Mouse (Mus musculus): ENCODE results near the gene Bin2. TPM values are rescaled to one million over a fixed set of nuclear protein-coding genes. Genes with fewer than 3 reads are reported as not detected.

The Bin2 gene
- total and polyA plus RNA-seq, 3 experiments: 51.4 to 89.9 (median 64.8) TPM

DNA sequence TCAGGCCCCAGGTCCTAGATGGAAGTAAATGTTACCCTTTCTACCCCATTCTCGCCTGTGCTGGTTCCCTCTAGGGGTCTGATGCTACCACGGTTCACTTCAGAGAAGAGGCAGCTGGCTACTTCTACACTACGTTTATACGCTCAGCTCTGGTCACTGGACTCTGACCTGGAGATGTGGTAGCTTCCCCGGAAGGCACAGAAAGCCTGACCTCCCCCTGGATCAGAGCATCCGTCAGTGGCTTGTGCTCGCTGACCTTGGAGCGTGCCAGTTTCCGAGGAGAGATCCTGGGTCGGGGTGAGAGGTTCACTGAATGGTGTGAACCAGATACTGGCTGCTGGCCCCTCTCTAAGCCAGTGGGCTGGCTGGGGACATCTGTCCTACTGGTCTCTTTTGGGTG lies 28.7 kb upstream of the Bin2 start:
- no peak for DNase-seq (ENCODE audit: extremely low read depth)
- peaks cover 0 to 21% of the 10 kb centered on the region in 2 experiments; a peak in 2 of 4 replicates for H3K4me1 ChIP-seq (ENCODE audit: control insufficient read depth in 1 of 2, insufficient read depth in 2 of 2)
- H3K36me3 ChIP-seq (replicated peaks in 1 of 2; ENCODE audit: control insufficient read depth in 1 of 2, insufficient read depth in 1 of 2, low read length in 1 of 2): peaks cover 0 to 3% of the 10 kb centered on the region in 2 experiments
- TF ChIP-seq TCF12 (IDR thresholded peaks at IDR 0.05; ENCODE audit: low read depth, low read length) (no peak), ZMIZ1 (IDR thresholded peaks at IDR 0.05; ENCODE audit: low read depth, low read length) (no peak), UBTF (IDR thresholded peaks at IDR 0.05; ENCODE audit: low read depth, low read length) (no peak), IRF4 (IDR thresholded peaks at IDR 0.05; ENCODE audit: low read depth, low read length) (no peak), RCOR1 (conservative IDR thresholded peaks at IDR 0.05; ENCODE audit: low read depth, low read length) (no peak), RAD21 (IDR thresholded peaks at IDR 0.05; ENCODE audit: low read depth, low read length) (no peak), JUND (conservative IDR thresholded peaks at IDR 0.05; ENCODE audit: low read depth, low read length) (no peak), ZNF384 (IDR thresholded peaks at IDR 0.05; ENCODE audit: low read depth, low read length) (no peak), CTCF (conservative IDR thresholded peaks at IDR 0.05 in 1 of 2, IDR thresholded peaks at IDR 0.05 in 1 of 2; ENCODE audit: low read depth in 2 of 2, low read length in 2 of 2) (no peak), SIN3A (IDR thresholded peaks at IDR 0.05; ENCODE audit: low read length) (no peak), USF1 (IDR thresholded peaks at IDR 0.05; ENCODE audit: low read depth, low read length) (no peak), MAFK (IDR thresholded peaks at IDR 0.05; ENCODE audit: insufficient replicate concordance, low read length) (no peak), SMC3 (IDR thresholded peaks at IDR 0.05; ENCODE audit: low read depth, low read length) (no peak), POLR2AphosphoS2 (IDR thresholded peaks at IDR 0.05; ENCODE audit: low read depth, low read length) (no peak), EP300 (IDR thresholded peaks at IDR 0.05; ENCODE audit: low read length) (no peak), HCFC1 (IDR thresholded peaks at IDR 0.05; ENCODE audit: low read depth, low read length) (no peak), GABPA (IDR thresholded peaks at IDR 0.05; ENCODE audit: insufficient replicate concordance, low read depth, low read length) (no peak), KAT2A (IDR thresholded peaks at IDR 0.05; ENCODE audit: insufficient replicate concordance, low read length) (no peak), ETS1 (conservative IDR thresholded peaks at IDR 0.05; ENCODE audit: low read depth, low read length) (no peak), JUN (IDR thresholded peaks at IDR 0.05; ENCODE audit: insufficient read depth, low read depth, low read length) (no peak)
- H3K4me2 ChIP-seq (ENCODE audit: insufficient read depth, low read depth, poor library complexity, severe bottlenecking): no peak overlapping the region
- no peak overlapping the region for H3K9ac ChIP-seq (ENCODE audit: insufficient read depth, low read depth)
- no peaks in the 10 kb centered on the region for H3K27me3 ChIP-seq (replicated peaks)
- H3K9me3 ChIP-seq (replicated peaks; ENCODE audit: low read length): no peaks in the 10 kb centered on the region
- dilution Hi-C loops (cut with MboI; ENCODE audit: extremely low pct_ligation_motif_present, extremely low pct_unique_long_range_greater_than_20kb, low sequenced_read_pairs) (no loop called here), in situ Hi-C loops (cut with MboI; ENCODE audit: low pct_ligation_motif_present, low pct_unique_long_range_greater_than_20kb, low sequenced_read_pairs) (no loop called here)
- no peak overlapping the region for H3K27ac ChIP-seq (ENCODE audit: insufficient read depth, low read depth)
- H3K4me3 ChIP-seq (replicated peaks in 1 of 3; ENCODE audit: low read depth in 2 of 3, low read length in 2 of 3, poor library complexity in 1 of 3): no peak overlapping the region
- no peaks in the 10 kb centered on the region for H3K79me2 ChIP-seq (replicated peaks; ENCODE audit: control insufficient read depth, extremely low read depth, insufficient read depth, poor library complexity, severe bottlenecking)

DNA sequence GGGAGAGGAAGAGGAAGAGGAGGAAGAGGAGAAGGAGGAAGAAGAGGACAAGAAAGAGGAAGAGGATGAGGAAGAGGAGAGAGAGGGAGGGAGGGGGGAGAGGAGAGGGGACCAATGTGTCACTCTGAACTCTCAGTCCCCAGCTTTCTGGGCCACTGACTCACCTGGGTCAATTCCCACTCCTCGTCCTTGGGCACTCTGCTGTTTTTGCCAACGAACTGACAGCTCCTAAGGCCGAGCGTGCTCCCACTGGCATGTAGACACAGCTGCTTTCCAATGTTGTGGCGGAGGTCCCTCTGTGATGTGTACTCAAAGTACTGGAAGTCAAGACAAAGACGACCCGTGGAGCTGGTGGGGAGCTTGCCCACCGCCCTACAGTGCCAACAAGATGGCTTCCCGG lies 25.1 kb upstream of the Bin2 start:
- no peak for DNase-seq (ENCODE audit: extremely low read depth)
- no peak overlapping the region for H3K27ac ChIP-seq (ENCODE audit: insufficient read depth, low read depth)
- H3K27me3 ChIP-seq (replicated peaks): no peaks in the 10 kb centered on the region
- H3K4me2 ChIP-seq (ENCODE audit: insufficient read depth, low read depth, poor library complexity, severe bottlenecking): no peak overlapping the region
- dilution Hi-C loops (cut with MboI; ENCODE audit: extremely low pct_ligation_motif_present, extremely low pct_unique_long_range_greater_than_20kb, low sequenced_read_pairs): no loop called here
- in situ Hi-C loops (cut with MboI; ENCODE audit: low pct_ligation_motif_present, low pct_unique_long_range_greater_than_20kb, low sequenced_read_pairs): loop anchor here (5.0 kb wide), 1 partner anchor 232 kb away; no protein-coding TSS in a partner anchor
- H3K9ac ChIP-seq (ENCODE audit: insufficient read depth, low read depth): no peak overlapping the region
- H3K4me3 ChIP-seq (replicated peaks in 1 of 3; ENCODE audit: low read depth in 2 of 3, low read length in 2 of 3, poor library complexity in 1 of 3): no peak overlapping the region
- no peaks in the 10 kb centered on the region for H3K79me2 ChIP-seq (replicated peaks; ENCODE audit: control insufficient read depth, extremely low read depth, insufficient read depth, poor library complexity, severe bottlenecking)
- H3K4me1 ChIP-seq (ENCODE audit: control insufficient read depth in 1 of 2, insufficient read depth in 2 of 2): peaks cover 0 to 6% of the 10 kb centered on the region in 2 experiments; a peak in 2 of 4 replicates
- TF ChIP-seq KAT2A (IDR thresholded peaks at IDR 0.05; ENCODE audit: insufficient replicate concordance, low read length) (no peak), RCOR1 (conservative IDR thresholded peaks at IDR 0.05; ENCODE audit: low read depth, low read length) (no peak), BHLHE40 (IDR thresholded peaks at IDR 0.05; ENCODE audit: low read depth, low read length) (no peak), JUND (conservative IDR thresholded peaks at IDR 0.05; ENCODE audit: low read depth, low read length) (no peak), PAX5 (IDR thresholded peaks at IDR 0.05; ENCODE audit: low read length) (no peak), ZNF384 (IDR thresholded peaks at IDR 0.05; ENCODE audit: low read depth, low read length) (no peak), MEF2A (IDR thresholded peaks at IDR 0.05; ENCODE audit: borderline replicate concordance, low read depth, low read length) (no peak), CTCF (conservative IDR thresholded peaks at IDR 0.05 in 1 of 2, IDR thresholded peaks at IDR 0.05 in 1 of 2; ENCODE audit: low read depth in 2 of 2, low read length in 2 of 2) (no peak), EP300 (IDR thresholded peaks at IDR 0.05; ENCODE audit: low read length) (no peak), MYC (IDR thresholded peaks at IDR 0.05; ENCODE audit: low read depth, low read length) (no peak), SMC3 (IDR thresholded peaks at IDR 0.05; ENCODE audit: low read depth, low read length) (no peak), TBP (conservative IDR thresholded peaks at IDR 0.05; ENCODE audit: low read depth, low read length) (no peak)
- H3K36me3 ChIP-seq (replicated peaks in 1 of 2; ENCODE audit: control insufficient read depth in 1 of 2, insufficient read depth in 1 of 2, low read length in 1 of 2): no peaks in the 10 kb centered on the region
- peaks cover 21% of the 10 kb centered on the region for H3K9me3 ChIP-seq (replicated peaks; ENCODE audit: low read length)

Data from CH12.LX (cell line).